Mouse (Mus musculus) midbrain, postnatal 0 days (tissue): Measurements from ENCODE around the gene Fli1. TPM values are rescaled to one million over a fixed set of nuclear protein-coding genes. Genes with fewer than 3 reads are reported as not detected.

Experiments used
- ATAC-seq: fragments of 200-750 bp; cut with Nextera tagmentation; 2 replicates; pipeline ENCODE4 v1.8.0; 2017; ENCODE audit warnings: moderate number of reproducible peaks, mild to moderate bottlenecking, moderate TSS enrichment, moderate library complexity; ENCODE audit not compliant: low FRiP score
- DNase-seq: peaks from one replicate; pipeline ENCODE4 v3.0.0-alpha.2; 2015; ENCODE audit warnings: low spot score
- H3K27ac ChIP-seq: fragments of 300-500 bp; sonication (generic); 2 replicates; pipeline ENCODE4 v1.5.1; 2014; ENCODE audit warnings: low read depth, mild to moderate bottlenecking, low read length, mixed read lengths
- H3K27me3 ChIP-seq: fragments of 300-500 bp; sonication (generic); 2 replicates; pipeline ENCODE4 v1.6.1; 2014; ENCODE audit warnings: low read length, control low read depth, mixed read lengths; ENCODE audit not compliant: insufficient read depth
- H3K36me3 ChIP-seq: fragments of 300-500 bp; sonication (generic); 2 replicates; pipeline ENCODE4 v1.6.1; 2014; ENCODE audit warnings: low read length, control low read depth, mixed read lengths; ENCODE audit not compliant: insufficient read depth
- H3K4me1 ChIP-seq: fragments of 300-500 bp; sonication (generic); 2 replicates; pipeline ENCODE4 v1.6.1; 2014; ENCODE audit warnings: mild to moderate bottlenecking, control low read depth, antibody characterized with exemption, low read length, mixed read lengths; ENCODE audit not compliant: insufficient read depth
- H3K4me2 ChIP-seq: fragments of 300-500 bp; sonication (generic); 2 replicates; pipeline ENCODE4 v1.6.1; 2014; ENCODE audit warnings: low read depth, mild to moderate bottlenecking, low read length, mixed read lengths; ENCODE audit not compliant: poor library complexity, severe bottlenecking
- H3K4me3 ChIP-seq: fragments of 300-500 bp; sonication (generic); 2 replicates; pipeline ENCODE4 v1.5.1; 2014; ENCODE audit warnings: low read depth, mild to moderate bottlenecking, low read length, moderate library complexity
- H3K9ac ChIP-seq: fragments of 300-500 bp; sonication (generic); replicated peaks from 2 replicates; pipeline ENCODE4 v1.6.1; 2014; ENCODE audit warnings: mild to moderate bottlenecking, low read length, moderate library complexity, mixed read lengths; ENCODE audit not compliant: poor library complexity, severe bottlenecking
- H3K9me3 ChIP-seq: fragments of 300-500 bp; sonication (generic); 2 replicates; pipeline ENCODE4 v1.6.1; 2016; ENCODE audit warnings: low read length, control low read depth
- CTCF ChIP-seq: IDR thresholded peaks from 2 replicates; pipeline ENCODE4 v1.5.1; 2016; ENCODE audit warnings: antibody characterized with exemption, mild to moderate bottlenecking
- WGBS: fragments of 180-500 bp; shearing (Covaris S2); extraction: QIAGEN DNeasy Blood & Tissue Kit; methylation state at CpG from one replicate; pipeline ENCODE4 v1.1.7; 2014; 5-methylcytosine and 5-hydroxymethylcytosine counted together
- polyA plus RNA-seq: library from polyadenylated mRNA; unstranded; fragments of >200 nt; fragmentation: Nextera tagmentation; extraction: Ambion mirVana; gene quantifications from 2 replicates; pipeline ENCODE4 v1.2.1, GENCODE M21; 2015
- total RNA-seq: library from RNA; depleted of rRNA; stranded (reverse); fragments of >200 nt; gene quantifications from 2 replicates; pipeline ENCODE4 v1.2.3, GENCODE M21; 2014

Gene Fli1
- total and polyA plus RNA-seq, 2 experiments from 2014 or later, result 5.9 to 8.4 TPM

DNA sequence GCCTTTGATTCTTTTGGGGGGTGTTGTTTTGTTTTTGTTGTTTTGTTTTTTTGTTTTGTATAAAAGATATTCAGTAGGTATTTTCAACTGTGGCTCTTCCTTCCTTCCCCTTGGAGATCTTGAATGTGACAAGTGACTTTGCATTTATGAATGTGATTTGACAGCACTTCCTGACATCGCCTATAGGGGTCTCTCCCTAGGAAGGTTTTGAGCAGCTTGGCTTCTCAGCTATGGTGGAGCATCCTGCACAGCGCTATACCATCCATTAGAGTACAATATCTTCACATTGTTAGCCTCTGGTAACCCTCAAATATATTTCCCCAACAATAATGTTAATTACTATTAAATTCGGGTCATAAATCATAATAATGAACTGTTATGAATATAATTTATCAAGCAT, 96.9 kb downstream of the Fli1 start:
- TF ChIP-seq CTCF, result peak; percentile 53
- DNase-seq, result peak; percentile 30
- Histone ChIP-seq H3K27me3 (no peaks in the 10 kb centered on the region), H3K4me3 (no peak overlapping the region), H3K27ac (no peak overlapping the region), H3K9ac (no peak overlapping the region), H3K4me2 (no peak overlapping the region), H3K36me3 (no peaks in the 10 kb centered on the region), H3K9me3 (no peaks in the 10 kb centered on the region), H3K4me1 (no peaks in the 10 kb centered on the region)
- WGBS, result 61% methylated on average over 3 of the region's 3 CpGs
- no peak for ATAC-seq

- no peak for ATAC-seq
- WGBS, result 83% methylated on average over 6 of the region's 6 CpGs
- H3K9ac ChIP-seq, result no peak overlapping the region
- H3K9me3 ChIP-seq, result no peaks in the 10 kb centered on the region
- no peaks in the 10 kb centered on the region for H3K27me3 ChIP-seq
- no peaks in the 10 kb centered on the region for H3K4me1 ChIP-seq
- no peak for TF ChIP-seq CTCF
- no peaks in the 10 kb centered on the region for H3K36me3 ChIP-seq
- no peak overlapping the region for H3K4me3 ChIP-seq
- no peak overlapping the region for H3K4me2 ChIP-seq
- H3K27ac ChIP-seq, result no peak overlapping the region
- no peak for DNase-seq
Measured at GRCm38 (mm10) chr9:32444453-32445201, 98.0 kb downstream of the Fli1 start.

- Histone ChIP-seq H3K27ac (no peak overlapping the region), H3K9ac (no peak overlapping the region), H3K4me3 (no peak overlapping the region), H3K4me1 (no peaks in the 10 kb centered on the region), H3K9me3 (no peaks in the 10 kb centered on the region), H3K36me3 (no peaks in the 10 kb centered on the region), H3K4me2 (no peak overlapping the region), H3K27me3 (no peaks in the 10 kb centered on the region)
- DNase-seq, result peak; percentile 33
- no peak for ATAC-seq
- 35% methylated on average over 6 of the region's 6 CpGs for WGBS
- no peak for TF ChIP-seq CTCF
Measured at GRCm38 (mm10) chr9:32443817-32444216, 98.8 kb downstream of the Fli1 start.

- no peaks in the 10 kb centered on the region for H3K9me3 ChIP-seq
Measured at GRCm38 (mm10) chr9:32443115-32443514, 99.5 kb downstream of the Fli1 start.

DNA sequence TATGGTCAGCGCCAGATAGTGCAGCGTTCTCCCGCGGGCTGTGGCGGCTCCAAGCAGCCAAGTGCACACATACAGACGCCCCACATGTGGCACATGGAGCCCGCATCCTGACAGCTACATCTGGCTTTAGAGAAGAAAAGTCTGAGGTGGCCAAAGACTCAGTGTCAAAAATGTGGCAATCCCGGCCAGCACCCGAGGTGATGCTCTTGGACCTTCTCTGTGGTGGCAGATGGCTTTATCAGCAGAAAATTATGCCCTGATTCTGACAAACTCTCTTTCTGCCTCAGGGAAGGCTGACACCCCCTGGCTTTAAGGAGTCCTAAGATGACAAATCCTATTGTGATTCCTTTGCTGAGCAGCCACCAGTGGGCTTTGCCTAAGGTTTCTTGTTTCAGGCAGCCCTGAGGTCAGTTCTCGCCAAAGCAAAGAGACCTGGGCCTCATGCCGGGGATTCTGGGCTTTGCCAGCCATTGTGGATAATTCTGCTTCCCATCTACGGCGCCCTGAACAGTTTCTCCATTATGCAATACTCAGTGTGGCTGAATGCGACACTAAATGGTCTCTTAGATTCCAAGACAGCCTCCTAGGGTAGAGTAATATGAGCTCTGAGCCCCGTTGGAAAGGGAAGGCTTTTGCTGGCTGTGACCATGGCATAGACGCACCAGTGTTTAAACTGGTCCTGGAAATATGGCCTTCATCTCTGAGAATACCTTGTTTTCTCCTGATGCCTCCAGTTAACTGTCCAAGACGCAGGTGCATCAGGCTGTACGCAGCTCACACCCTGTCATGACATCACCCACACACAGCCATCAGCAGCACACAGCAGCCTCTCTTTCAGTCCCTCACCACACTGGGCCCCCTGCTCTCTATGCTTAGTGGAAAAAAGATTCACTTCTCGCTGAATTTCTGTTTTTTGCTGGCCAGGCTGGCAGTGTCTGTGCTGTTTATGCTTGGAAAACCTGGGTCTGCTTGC, 108.1 kb downstream of the Fli1 start:
- no peak overlapping the region for H3K27ac ChIP-seq
- no peaks in the 10 kb centered on the region for H3K27me3 ChIP-seq
- H3K36me3 ChIP-seq, result no peaks in the 10 kb centered on the region
- H3K4me3 ChIP-seq, result no peak overlapping the region
- no peak overlapping the region for H3K9ac ChIP-seq
- ATAC-seq (peak; percentile 44; the same call in 1 of the 2 replicates), DNase-seq (peak; percentile 5)
- WGBS, result 60% methylated on average over 19 of the region's 19 CpGs
- no peak for TF ChIP-seq CTCF
- no peaks in the 10 kb centered on the region for H3K4me1 ChIP-seq
- H3K9me3 ChIP-seq, result no peaks in the 10 kb centered on the region
- no peak overlapping the region for H3K4me2 ChIP-seq

More at GRCm38 (mm10) chr9:32443115-32443514, 99.5 kb downstream of the Fli1 start:
- no peak for ATAC-seq
- Histone ChIP-seq H3K36me3 (no peaks in the 10 kb centered on the region), H3K4me2 (no peak overlapping the region), H3K4me3 (no peak overlapping the region), H3K27me3 (no peaks in the 10 kb centered on the region), H3K9ac (no peak overlapping the region), H3K27ac (no peak overlapping the region), H3K4me1 (no peaks in the 10 kb centered on the region)
- TF ChIP-seq CTCF, result no peak
- DNase-seq, result no peak
- 80% methylated on average over 3 of the region's 3 CpGs for WGBS

DNA sequence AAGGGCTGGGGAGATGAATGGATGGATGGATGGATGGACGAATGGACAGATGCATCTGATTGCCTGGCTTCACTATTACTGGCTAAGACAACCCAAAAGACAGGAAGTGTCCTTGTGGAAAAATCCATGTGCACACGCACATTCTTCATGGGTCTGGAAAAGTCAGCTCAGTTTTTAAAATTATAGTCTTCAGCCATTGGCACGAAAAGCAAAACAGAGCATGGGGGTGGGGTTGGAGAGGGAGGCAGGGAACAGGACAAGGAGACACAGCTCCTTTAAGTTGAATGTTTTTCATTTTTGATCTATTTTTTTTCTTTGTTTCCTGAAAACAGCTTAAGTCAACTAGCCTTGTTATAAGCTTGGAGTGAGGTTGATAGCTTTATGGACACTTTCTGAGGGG, 111.6 kb downstream of the Fli1 start:
- Histone ChIP-seq H3K27ac (no peak overlapping the region), H3K9me3 (no peaks in the 10 kb centered on the region), H3K4me3 (no peak overlapping the region), H3K4me1 (no peaks in the 10 kb centered on the region), H3K36me3 (no peaks in the 10 kb centered on the region), H3K4me2 (no peak overlapping the region), H3K27me3 (no peaks in the 10 kb centered on the region), H3K9ac (no peak overlapping the region)
- no peak for TF ChIP-seq CTCF
- ATAC-seq (no peak), DNase-seq (no peak)
- 88% methylated on average over 3 of the region's 3 CpGs for WGBS
